Mouse (Mus musculus) adrenal gland, postnatal 4 days (tissue): ENCODE results near the gene Prkch. TPM values are rescaled to one million over a fixed set of nuclear protein-coding genes. Genes with fewer than 3 reads are reported as not detected.

ENCODE experiments used
- DNase-seq, 2 experiments: peaks; one replicate each; pipeline ENCODE4 v3.0.0; 2021 to 2022; ENCODE audit warnings: low spot score in 2 of 2, mixed read lengths in 2 of 2
- total RNA-seq, 2 experiments: library from RNA; stranded (reverse); gene quantifications; 2 replicates each; pipeline ENCODE4 v1.2.3; 2021

Prkch gene
- total RNA-seq, 2 experiments from 2014 or later: 19.3 to 21.3 TPM

GRCm38 (mm10) chr12:73708498-73708897 lies 123.9 kb downstream of the Prkch start:
- no peak for DNase-seq

GRCm38 (mm10) chr12:73708920-73709319 lies 124.3 kb downstream of the Prkch start:
- DNase-seq: peak; percentile 19 to 31

GRCm38 (mm10) chr12:73710846-73711245 lies 126.2 kb downstream of the Prkch start:
- DNase-seq: no peak

- no peak for DNase-seq
Observed at GRCm38 (mm10) chr12:73712122-73712521, 127.5 kb downstream of the Prkch start.

- DNase-seq: no peak
Observed at GRCm38 (mm10) chr12:73714589-73714988, 130.0 kb downstream of the Prkch start.

GRCm38 (mm10) chr12:73715331-73715730 lies 130.7 kb downstream of the Prkch start:
- no peak for DNase-seq

- no peak for DNase-seq
Observed at GRCm38 (mm10) chr12:73715954-73716731, 131.5 kb downstream of the Prkch start.

GRCm38 (mm10) chr12:73718036-73718435 lies 133.4 kb downstream of the Prkch start:
- DNase-seq: no peak

- no peak for DNase-seq
Observed at GRCm38 (mm10) chr12:73719816-73720215, 135.2 kb downstream of the Prkch start.

GRCm38 (mm10) chr12:73720466-73720865 lies 135.9 kb downstream of the Prkch start:
- DNase-seq: no peak

- DNase-seq: no peak
Observed at GRCm38 (mm10) chr12:73722060-73722459, 137.5 kb downstream of the Prkch start.

- no peak for DNase-seq
Observed at GRCm38 (mm10) chr12:73723067-73723466, 138.5 kb downstream of the Prkch start.

- no peak for DNase-seq
Observed at GRCm38 (mm10) chr12:73723887-73724286, 139.3 kb downstream of the Prkch start.

- DNase-seq: no peak
Observed at GRCm38 (mm10) chr12:73725825-73726604, 141.4 kb downstream of the Prkch start.

GRCm38 (mm10) chr12:73727046-73727445 lies 142.4 kb downstream of the Prkch start:
- no peak for DNase-seq

- no peak for DNase-seq
Observed at GRCm38 (mm10) chr12:73730603-73731002, 146.0 kb downstream of the Prkch start.

- DNase-seq: no peak
Observed at GRCm38 (mm10) chr12:73731093-73731492, 146.5 kb downstream of the Prkch start.

GRCm38 (mm10) chr12:73731848-73732540 lies 147.4 kb downstream of the Prkch start:
- no peak for DNase-seq

GRCm38 (mm10) chr12:73732862-73733261 lies 148.3 kb downstream of the Prkch start:
- no peak for DNase-seq

- DNase-seq: no peak
Observed at GRCm38 (mm10) chr12:73736931-73737330, 152.3 kb downstream of the Prkch start.

- DNase-seq: no peak
Observed at GRCm38 (mm10) chr12:73739611-73740219, 155.1 kb downstream of the Prkch start.
